Mouse (Mus musculus) embryonic fibroblast, embryonic 13.5 days (primary cell): ENCODE data around the gene Cadps.

Source experiments
- CTCF ChIP-seq: IDR thresholded peaks from 2 replicates; pipeline ENCODE4 v1.5.1; 2011; ENCODE audit warnings: mild to moderate bottlenecking, control low read depth, low read length, moderate library complexity, borderline replicate concordance; ENCODE audit not compliant: insufficient read depth
- POLR2A ChIP-seq: IDR thresholded peaks from 2 replicates; pipeline ENCODE4 v1.6.1; 2011; ENCODE audit warnings: low read depth, mild to moderate bottlenecking, control low read depth, low read length, moderate library complexity

GRCm38 (mm10) chr14:12400116-12400515, 422.8 kb downstream of the Cadps start:
- TF ChIP-seq CTCF (no peak), POLR2A (no peak)
